Mouse (Mus musculus): ENCODE data around the gene Zdhhc15. TPM values are rescaled to one million over a fixed set of nuclear protein-coding genes. Genes with fewer than 3 reads are reported as not detected.

The Zdhhc15 gene
- 3.8 and 8.8 TPM in 2 replicates for polyA plus RNA-seq (2012; rRNA removed)

DNA sequence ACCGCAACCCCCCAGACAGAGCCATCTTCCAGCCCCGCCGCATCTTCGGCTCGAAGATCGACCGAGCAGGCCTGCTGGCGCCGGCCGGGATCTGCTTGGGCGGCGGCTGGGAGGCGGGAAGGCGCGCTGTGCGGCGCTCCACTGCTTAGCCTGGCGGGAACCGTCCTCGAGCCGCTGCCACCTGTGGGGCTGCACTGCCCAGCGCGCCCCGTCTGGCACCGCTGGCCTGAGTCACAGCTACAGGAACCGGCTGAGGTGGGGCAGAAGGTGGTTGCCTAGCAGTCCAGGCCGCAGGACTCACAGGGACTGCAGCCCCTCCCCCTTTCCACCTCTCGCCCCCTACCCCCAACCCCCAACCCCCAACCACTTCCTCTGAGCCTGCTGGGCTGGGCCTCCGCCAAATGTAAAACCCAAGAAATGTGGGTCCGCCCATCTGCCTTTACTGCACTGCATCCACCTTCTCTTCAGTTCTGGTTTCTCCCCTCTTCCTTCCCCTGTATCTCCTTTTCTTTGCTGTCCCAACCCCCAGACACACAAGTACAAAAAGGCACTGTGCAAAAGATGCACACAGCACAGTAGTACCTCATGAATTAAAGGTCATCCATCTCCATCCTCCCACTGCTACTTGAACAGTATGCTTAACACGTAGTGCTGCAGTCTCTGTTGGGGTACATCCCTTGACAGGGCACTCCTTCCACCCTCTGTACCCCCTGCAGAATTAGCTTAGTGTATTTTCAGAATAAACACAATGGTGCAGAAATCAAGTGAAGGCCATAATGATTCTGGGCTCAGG, at the start of gene Zdhhc15:
Zdhhc15 (minus strand) TSS at position 308 of the 793 bp plus-strand sequence.

Other genes with a start within 250 kb of the Zdhhc15 start
- 3.3 and 3.5 TPM in 2 replicates for gene Uprt, start 188.2 kb downstream of the Zdhhc15 start, polyA plus RNA-seq (2012; rRNA removed)
- 2.7 and 3.1 TPM in 2 replicates for gene Magee2, start 186.2 kb upstream of the Zdhhc15 start, polyA plus RNA-seq (2012; rRNA removed)